Mouse (Mus musculus) kidney, postnatal 0 days (tissue): Measurements from ENCODE around the gene Vasp. TPM values are rescaled to one million over a fixed set of nuclear protein-coding genes. Genes with fewer than 3 reads are reported as not detected.

ENCODE experiments used
- ATAC-seq: fragments of 200-750 bp; cut with Nextera tagmentation; replicated peaks from 2 replicates; pipeline ENCODE4 v1.8.0; 2017; ENCODE audit warnings: low read depth, moderate number of reproducible peaks, moderate TSS enrichment, moderate library complexity; ENCODE audit not compliant: low FRiP score
- DNase-seq: peaks from one replicate; pipeline ENCODE4 v3.0.0-alpha.2; 2016; ENCODE audit warnings: low spot score
- H3K27ac ChIP-seq: fragments of 300-500 bp; sonication (generic); 2 replicates; pipeline ENCODE4 v1.5.1; 2014; ENCODE audit warnings: mild to moderate bottlenecking
- H3K27me3 ChIP-seq: fragments of 300-500 bp; sonication (generic); 2 replicates; pipeline ENCODE4 v1.6.1; 2014; ENCODE audit warnings: low read length, mixed read lengths; ENCODE audit not compliant: insufficient read depth
- H3K36me3 ChIP-seq: fragments of 300-500 bp; sonication (generic); 2 replicates; pipeline ENCODE4 v1.6.1; 2014; ENCODE audit warnings: low read length, mixed read lengths; ENCODE audit not compliant: insufficient read depth
- H3K4me1 ChIP-seq: fragments of 300-500 bp; sonication (generic); replicated peaks from 2 replicates; pipeline ENCODE4 v1.6.1; 2014; ENCODE audit warnings: antibody characterized with exemption, low read length, mixed read lengths; ENCODE audit not compliant: insufficient read depth
- H3K4me2 ChIP-seq: fragments of 300-500 bp; sonication (generic); 2 replicates; pipeline ENCODE4 v1.6.1; 2014; ENCODE audit warnings: mild to moderate bottlenecking, low read length, moderate library complexity, mixed read lengths
- H3K4me3 ChIP-seq: fragments of 300-500 bp; sonication (generic); replicated peaks from 2 replicates; pipeline ENCODE4 v1.5.1; 2014; ENCODE audit warnings: low read depth, low read length
- H3K9ac ChIP-seq: fragments of 300-500 bp; sonication (generic); 2 replicates; pipeline ENCODE4 v1.6.1; 2014; ENCODE audit warnings: low read depth, low read length
- H3K9me3 ChIP-seq: fragments of 300-500 bp; sonication (generic); replicated peaks from 2 replicates; pipeline ENCODE4 v1.6.1; 2016; ENCODE audit warnings: low read length, inconsistent platforms, mixed read lengths
- CTCF ChIP-seq: IDR thresholded peaks from 2 replicates; pipeline ENCODE4 v1.5.1; 2016; ENCODE audit warnings: antibody characterized with exemption, low read depth, mild to moderate bottlenecking, moderate library complexity
- WGBS: fragments of 180-500 bp; shearing (Covaris S2); extraction: QIAGEN DNeasy Blood & Tissue Kit; methylation state at CpG from one replicate; pipeline ENCODE4 v1.1.7; 2014; 5-methylcytosine and 5-hydroxymethylcytosine counted together
- polyA plus RNA-seq: library from polyadenylated mRNA; unstranded; fragments of >200 nt; fragmentation: Nextera tagmentation; extraction: Ambion mirVana; gene quantifications from 2 replicates; pipeline ENCODE4 v1.2.1, GENCODE M21; 2015

Vasp gene
- polyA plus RNA-seq, 1 experiment from 2014 or later, result 89.4 TPM

- no peak overlapping the region for H3K4me3 ChIP-seq
- no peaks in the 10 kb centered on the region for H3K27me3 ChIP-seq
- H3K9me3 ChIP-seq, result no peaks in the 10 kb centered on the region
- H3K9ac ChIP-seq, result no peak overlapping the region
- ATAC-seq (no peak), DNase-seq (no peak)
- H3K27ac ChIP-seq, result no peak overlapping the region
- H3K4me2 ChIP-seq, result no peak overlapping the region
- H3K4me1 ChIP-seq, result no peaks in the 10 kb centered on the region
- TF ChIP-seq CTCF, result no peak
- H3K36me3 ChIP-seq, result peaks cover 42% of the 10 kb centered on the region
- WGBS, result 91% methylated on average over 17 of the region's 17 CpGs
Measured at GRCm38 (mm10) chr7:19255395-19255794, 16.2 kb downstream of the Vasp start.

GRCm38 (mm10) chr7:19253437-19253836 lies 18.2 kb downstream of the Vasp start:
- no peaks in the 10 kb centered on the region for H3K27me3 ChIP-seq
- no peak overlapping the region for H3K4me3 ChIP-seq
- no peak overlapping the region for H3K27ac ChIP-seq
- no peak for TF ChIP-seq CTCF
- H3K36me3 ChIP-seq, result peaks cover 26% of the 10 kb centered on the region
- no peaks in the 10 kb centered on the region for H3K4me1 ChIP-seq
- 57% methylated on average over 5 of the region's 5 CpGs for WGBS
- no peak overlapping the region for H3K9ac ChIP-seq
- DNase-seq (no peak), ATAC-seq (no peak)
- H3K4me2 ChIP-seq, result no peak overlapping the region
- no peaks in the 10 kb centered on the region for H3K9me3 ChIP-seq

GRCm38 (mm10) chr7:19252078-19252477 lies 19.5 kb downstream of the Vasp start:
- no peak for TF ChIP-seq CTCF
- no peak overlapping the region for H3K4me3 ChIP-seq
- H3K36me3 ChIP-seq, result peaks cover 18% of the 10 kb centered on the region
- H3K4me1 ChIP-seq, result no peaks in the 10 kb centered on the region
- DNase-seq (no peak), ATAC-seq (no peak)
- 78% methylated on average over 4 of the region's 4 CpGs for WGBS
- H3K9me3 ChIP-seq, result no peaks in the 10 kb centered on the region
- no peak overlapping the region for H3K4me2 ChIP-seq
- H3K27me3 ChIP-seq, result no peaks in the 10 kb centered on the region
- H3K27ac ChIP-seq, result no peak overlapping the region
- no peak overlapping the region for H3K9ac ChIP-seq

- Histone ChIP-seq H3K9me3 (no peaks in the 10 kb centered on the region), H3K27me3 (no peaks in the 10 kb centered on the region), H3K27ac (no peak overlapping the region), H3K4me1 (no peaks in the 10 kb centered on the region), H3K36me3 (0 out of 2 replicates have a peak, but pooled peaks cover 16% of the 10 kb centered on the region), H3K4me2 (no peak overlapping the region), H3K9ac (no peak overlapping the region), H3K4me3 (no peak overlapping the region)
- no peak for TF ChIP-seq CTCF
- ATAC-seq (no peak), DNase-seq (no peak)
- 70% methylated on average over 2 of the region's 2 CpGs for WGBS
Measured at GRCm38 (mm10) chr7:19247511-19247910, 24.1 kb downstream of the Vasp start.

- no peak overlapping the region for H3K27ac ChIP-seq
- no peak for ATAC-seq
- 100% methylated on average over 1 of the region's 1 CpGs for WGBS
- H3K27me3 ChIP-seq, result no peaks in the 10 kb centered on the region
- H3K4me2 ChIP-seq, result no peak overlapping the region
- H3K9me3 ChIP-seq, result no peaks in the 10 kb centered on the region
- TF ChIP-seq CTCF, result no peak
- no peak overlapping the region for H3K4me3 ChIP-seq
- H3K9ac ChIP-seq, result no peak overlapping the region
- H3K4me1 ChIP-seq, result no peaks in the 10 kb centered on the region
- no peak for DNase-seq
- H3K36me3 ChIP-seq, result 0 out of 2 replicates have a peak, but pooled peaks cover 16% of the 10 kb centered on the region
Measured at GRCm38 (mm10) chr7:19246855-19247254, 24.8 kb downstream of the Vasp start.

GRCm38 (mm10) chr7:19245083-19245482 lies 26.5 kb downstream of the Vasp start:
- Histone ChIP-seq H3K4me2 (no peak overlapping the region), H3K9ac (no peak overlapping the region), H3K36me3 (0 out of 2 replicates have a peak, but pooled peaks cover 16% of the 10 kb centered on the region), H3K4me3 (no peak overlapping the region), H3K27me3 (no peaks in the 10 kb centered on the region), H3K27ac (no peak overlapping the region), H3K4me1 (no peaks in the 10 kb centered on the region), H3K9me3 (no peaks in the 10 kb centered on the region)
- no peak for ATAC-seq
- DNase-seq, result no peak
- WGBS, result 81% methylated on average over 3 of the region's 3 CpGs
- TF ChIP-seq CTCF, result no peak

GRCm38 (mm10) chr7:19243858-19244257 lies 27.8 kb downstream of the Vasp start:
- ATAC-seq, result no peak
- WGBS, result 64% methylated on average over 5 of the region's 5 CpGs
- H3K4me2 ChIP-seq, result no peak overlapping the region
- H3K9ac ChIP-seq, result no peak overlapping the region
- no peaks in the 10 kb centered on the region for H3K4me1 ChIP-seq
- no peak for DNase-seq
- TF ChIP-seq CTCF, result no peak
- H3K9me3 ChIP-seq, result no peaks in the 10 kb centered on the region
- H3K36me3 ChIP-seq, result 0 out of 2 replicates have a peak, but pooled peaks cover 16% of the 10 kb centered on the region
- H3K27ac ChIP-seq, result no peak overlapping the region
- H3K27me3 ChIP-seq, result no peaks in the 10 kb centered on the region
- H3K4me3 ChIP-seq, result no peak overlapping the region
